Mouse (Mus musculus): ENCODE data around the gene Bicc1. TPM values are rescaled to one million over a fixed set of nuclear protein-coding genes. Genes with fewer than 3 reads are reported as not detected.

Bicc1 gene
- total RNA-seq, 2 experiments from 2014 or later = 4.2 to 5.6 TPM

DNA sequence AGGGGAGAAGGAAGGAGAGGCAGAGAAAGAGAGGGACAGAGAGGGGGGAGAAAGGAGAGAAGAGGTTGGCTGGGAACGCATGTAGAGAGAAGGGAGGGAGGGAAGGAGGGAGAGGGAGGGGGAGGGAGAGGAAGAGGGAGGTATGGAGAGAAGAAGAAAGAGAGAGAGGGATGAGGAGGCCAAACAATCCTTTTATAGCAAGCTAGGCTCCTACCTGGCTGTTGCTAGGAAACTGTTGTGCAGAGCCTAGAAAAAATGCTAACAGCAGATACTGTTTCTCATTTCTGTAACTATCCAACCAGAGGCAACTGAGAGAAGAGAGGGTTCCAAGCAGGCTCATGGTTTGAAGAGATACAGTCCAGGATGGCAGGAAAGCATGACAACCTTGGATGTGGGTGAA, 239.6 kb downstream of the Bicc1 start:
- no peak for DNase-seq (ENCODE audit: low spot score in 2 of 2)
- intact Hi-C loops (cut with DNase I) = no loop called here

DNA sequence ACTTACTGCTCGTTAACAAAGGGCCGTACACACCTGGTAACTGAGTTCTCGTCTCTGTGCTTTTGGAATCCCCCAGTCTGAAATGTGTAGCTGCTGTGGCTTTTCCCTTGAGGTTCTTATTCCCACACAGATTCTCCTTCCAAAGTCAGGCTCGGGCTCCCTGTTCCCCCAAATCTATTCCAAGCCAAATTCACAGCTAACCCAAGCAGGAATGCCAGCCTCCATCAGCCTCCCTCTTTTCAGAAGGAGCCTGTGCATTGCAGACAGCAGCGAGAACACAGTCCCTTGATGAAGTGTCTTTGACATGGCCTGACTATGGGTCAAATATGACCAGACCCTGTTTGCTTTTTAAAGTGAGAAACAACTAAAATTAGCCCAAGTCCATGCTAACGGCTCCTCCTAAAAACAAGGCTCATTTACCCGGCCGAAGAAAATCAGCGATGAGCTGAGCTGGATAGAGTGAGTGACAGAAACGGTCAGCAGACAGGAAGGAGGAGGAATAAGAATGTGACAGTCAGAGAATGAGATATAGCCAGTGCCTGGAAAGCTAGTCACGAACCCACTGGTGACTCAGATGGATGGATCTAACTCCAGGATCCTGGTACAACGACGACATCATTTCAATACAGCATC, 240.4 kb downstream of the Bicc1 start:
- intact Hi-C loops (cut with DNase I) = no loop called here
- DNase-seq (ENCODE audit: low spot score in 2 of 2) = peak; percentile 14 to 22

DNA sequence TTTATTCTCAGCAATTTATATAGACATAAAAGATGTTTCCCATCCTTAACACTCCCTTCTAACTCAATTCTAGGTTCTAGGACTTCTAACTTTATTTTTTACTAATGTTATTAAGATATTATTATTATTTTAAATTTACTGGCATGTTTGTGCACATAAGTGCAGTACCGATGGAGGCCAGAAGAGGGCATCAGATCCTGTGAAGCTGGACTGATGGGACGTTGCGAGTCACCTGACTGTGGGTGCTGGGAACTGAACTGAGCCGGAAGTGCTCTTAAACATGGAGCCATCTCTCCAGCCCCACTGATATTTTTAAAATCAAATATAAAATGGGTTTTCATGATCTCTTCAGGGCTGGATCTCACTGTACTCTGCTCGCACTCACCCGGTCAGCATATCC, 242.8 kb downstream of the Bicc1 start:
- no peak for DNase-seq (ENCODE audit: low spot score in 2 of 2)
- intact Hi-C loops (cut with DNase I) = no loop called here

DNA sequence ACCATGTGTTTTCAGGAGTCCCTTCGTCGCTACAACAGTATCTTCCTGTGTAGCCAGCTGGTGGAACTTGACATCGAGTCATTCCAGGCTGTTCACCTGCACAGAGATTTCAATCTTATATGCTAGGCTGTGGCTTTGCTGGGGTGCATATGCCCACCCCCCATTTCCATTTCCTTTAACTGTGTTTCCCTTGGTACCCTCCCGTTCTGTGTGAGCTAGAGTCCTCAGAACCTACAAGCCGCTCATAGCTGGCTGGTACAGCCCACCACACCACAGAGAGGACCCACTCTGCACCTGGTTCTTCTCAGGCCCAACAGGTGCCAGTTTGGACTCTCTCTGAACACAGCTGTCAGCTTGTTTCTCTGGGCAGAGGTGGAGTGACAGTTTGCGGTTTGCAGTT, 244.4 kb downstream of the Bicc1 start:
- DNase-seq (ENCODE audit: low spot score in 2 of 2) = no peak
- intact Hi-C loops (cut with DNase I) = no loop called here

DNA sequence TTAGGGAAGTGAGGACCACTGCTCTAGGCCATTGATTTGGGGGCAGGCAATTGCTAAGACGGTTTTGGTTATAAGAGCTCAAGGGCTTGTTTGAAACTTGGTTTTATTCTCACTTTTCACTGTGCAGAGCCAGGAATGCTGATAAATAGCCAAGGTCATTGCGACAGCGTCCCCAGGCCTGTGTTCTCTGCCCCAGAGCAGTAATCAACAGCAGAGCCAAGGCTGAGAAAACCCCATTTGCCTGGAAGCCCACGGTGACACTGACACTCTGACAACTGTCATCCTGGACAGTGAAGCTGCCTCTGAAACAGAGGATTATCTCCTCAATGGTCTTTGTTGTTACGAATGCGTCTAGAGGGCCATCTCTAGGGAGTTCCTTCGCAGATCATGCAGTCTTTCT, 255.6 kb downstream of the Bicc1 start:
- intact Hi-C loops (cut with DNase I) = no loop called here
- DNase-seq (ENCODE audit: low spot score in 2 of 2) = no peak

DNA sequence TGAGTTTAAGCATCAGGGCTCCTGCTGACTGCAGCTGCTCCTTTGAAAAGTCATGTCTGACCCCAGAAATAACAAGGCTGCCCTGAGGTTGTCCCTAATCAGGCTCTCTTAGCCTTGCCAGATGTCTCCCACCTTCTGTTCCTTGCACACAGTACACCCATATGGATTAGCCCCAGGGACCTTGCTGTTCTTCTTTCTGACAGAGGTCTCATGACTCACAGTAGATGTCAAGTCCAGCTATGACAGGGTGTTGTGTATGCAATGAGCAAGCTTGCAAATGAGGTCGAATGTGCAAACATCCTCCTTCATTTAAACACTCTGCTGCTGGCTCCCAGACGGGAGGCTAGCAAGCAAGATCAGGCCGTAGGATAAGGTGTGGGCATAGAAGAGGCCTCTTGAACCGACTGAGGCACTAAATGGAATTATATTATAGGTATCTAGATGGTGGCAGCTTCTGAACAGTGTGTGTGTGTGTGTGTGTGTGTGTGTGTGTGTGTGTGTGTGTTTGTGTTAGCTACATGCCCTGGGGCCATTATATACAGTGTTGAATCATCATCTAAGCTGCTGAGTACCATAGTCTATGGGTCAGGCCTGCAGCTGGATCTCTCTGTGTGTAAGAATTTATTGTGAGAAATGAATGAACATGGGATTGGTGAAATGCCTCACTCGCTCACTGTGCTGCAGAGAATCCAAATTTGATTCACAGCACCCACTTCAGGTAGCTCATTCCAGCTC, 256.6 kb downstream of the Bicc1 start:
- no peak for DNase-seq (ENCODE audit: low spot score in 2 of 2)
- intact Hi-C loops (cut with DNase I) = no loop called here

DNA sequence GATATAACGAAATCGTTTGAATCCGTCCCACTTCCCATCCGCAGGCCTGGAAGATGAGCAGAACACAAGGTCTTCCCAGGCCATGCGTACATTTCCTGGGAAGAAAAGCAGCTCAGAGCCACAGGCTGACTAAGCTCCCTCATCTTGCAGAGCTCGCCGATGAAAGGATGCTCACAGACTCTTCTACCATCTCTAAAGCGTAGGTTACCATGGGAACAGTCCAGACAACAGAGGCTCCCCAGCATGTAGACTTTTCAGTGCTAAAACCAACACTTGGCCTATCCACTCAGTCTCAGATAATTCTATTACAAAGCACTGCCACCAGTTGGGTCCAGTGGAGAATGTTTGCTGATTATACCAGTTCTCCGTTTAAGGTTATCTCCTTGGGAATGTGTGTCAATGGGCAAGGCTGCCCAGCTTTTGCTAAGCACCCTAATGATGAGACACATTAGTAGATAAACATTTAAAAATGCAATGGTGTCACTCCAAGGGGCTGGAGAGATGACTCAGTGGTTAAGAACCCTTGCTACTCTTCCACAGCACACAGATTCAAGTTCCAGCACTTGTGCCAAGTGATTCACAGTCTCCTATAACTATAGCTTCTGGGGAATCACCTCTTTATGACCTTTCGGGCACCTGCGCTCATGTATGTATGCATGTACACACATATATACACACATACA, 258.2 kb downstream of the Bicc1 start:
- intact Hi-C loops (cut with DNase I) = no loop called here
- peak; percentile 16 to 19 for DNase-seq (ENCODE audit: low spot score in 2 of 2)

DNA sequence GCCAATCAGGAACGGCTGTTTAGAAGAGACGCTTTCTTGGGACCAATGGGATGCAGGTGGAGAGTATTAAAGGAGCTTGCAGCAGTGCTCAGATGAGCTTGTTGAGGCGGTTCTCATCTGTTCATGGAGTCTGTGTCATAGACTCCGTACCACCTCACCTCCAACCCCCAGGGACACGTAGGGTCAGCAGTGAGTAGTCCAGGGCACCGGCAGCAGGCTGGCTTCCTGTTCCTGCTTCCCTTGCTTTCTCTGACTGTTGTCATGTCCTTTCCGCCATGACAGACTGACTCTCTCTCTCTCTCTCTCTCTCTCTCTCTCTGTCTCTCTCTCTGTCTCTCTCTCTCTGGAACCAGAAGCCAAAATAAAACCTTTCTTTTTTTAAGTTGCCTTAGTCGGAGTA, 263.6 kb downstream of the Bicc1 start:
- intact Hi-C loops (cut with DNase I) = no loop called here
- no peak for DNase-seq (ENCODE audit: low spot score in 2 of 2)

DNA sequence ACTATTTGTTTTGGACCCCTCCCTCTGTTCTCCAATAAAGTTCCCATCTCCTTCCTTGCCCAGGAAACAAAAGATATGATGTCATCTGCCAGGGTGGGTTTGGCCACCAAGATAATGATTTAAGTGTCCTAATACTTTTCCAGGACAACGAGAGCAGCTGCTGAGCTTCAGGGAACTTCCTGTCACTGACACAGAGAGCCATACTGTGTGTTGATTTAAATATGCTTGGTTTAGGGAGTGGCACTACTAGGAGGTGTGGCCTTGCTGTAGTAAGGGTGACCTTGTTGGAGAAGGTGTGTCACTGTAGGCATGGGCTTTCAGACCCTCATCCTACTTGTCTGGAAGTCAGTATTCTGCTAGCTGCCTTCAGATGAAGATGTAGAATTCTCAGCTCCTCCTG, 281.5 kb downstream of the Bicc1 start:
- no peak for DNase-seq (ENCODE audit: low spot score in 2 of 2)
- intact Hi-C loops (cut with DNase I) = no loop called here

DNA sequence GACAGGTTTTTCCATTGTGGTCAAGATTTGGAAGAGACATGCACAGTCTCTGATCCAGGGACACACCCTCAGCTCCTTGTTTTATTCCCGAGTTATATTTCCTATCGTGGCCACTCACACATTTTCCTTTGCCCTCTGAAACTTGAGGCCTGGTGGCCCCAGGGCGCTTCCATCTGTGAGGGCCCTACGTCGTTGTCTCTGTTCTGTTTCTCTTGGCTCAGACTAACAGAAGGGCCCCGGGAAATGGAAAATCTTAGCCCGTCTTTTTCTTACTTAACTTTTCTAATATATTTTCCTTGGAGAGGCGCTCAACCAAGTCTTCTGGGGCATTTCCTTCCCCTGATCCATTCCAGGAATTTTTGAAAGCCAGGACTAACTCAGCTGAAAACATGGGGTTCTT, 281.9 kb downstream of the Bicc1 start:
- DNase-seq (ENCODE audit: low spot score in 2 of 2) = no peak
- intact Hi-C loops (cut with DNase I) = no loop called here

DNA sequence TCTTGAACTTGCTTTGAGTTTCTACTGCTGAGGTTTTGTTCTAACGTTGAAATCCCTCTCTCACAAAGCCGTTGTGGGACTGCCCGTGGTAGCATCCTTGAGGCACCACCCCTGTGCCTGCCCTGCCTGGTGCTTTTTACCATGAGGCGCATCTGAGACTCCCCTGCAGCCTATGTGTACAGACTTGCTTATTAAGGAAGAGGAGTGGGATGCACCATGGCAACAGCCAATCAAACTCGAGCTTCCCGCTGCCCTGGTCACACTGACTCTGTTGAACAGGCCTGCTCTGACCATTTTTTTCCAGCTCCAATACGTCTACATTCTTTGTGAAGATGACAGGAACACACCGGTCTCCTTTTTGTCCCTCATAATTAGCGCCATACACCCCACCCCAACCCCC, 283.0 kb downstream of the Bicc1 start:
- intact Hi-C loops (cut with DNase I) = no loop called here

DNA sequence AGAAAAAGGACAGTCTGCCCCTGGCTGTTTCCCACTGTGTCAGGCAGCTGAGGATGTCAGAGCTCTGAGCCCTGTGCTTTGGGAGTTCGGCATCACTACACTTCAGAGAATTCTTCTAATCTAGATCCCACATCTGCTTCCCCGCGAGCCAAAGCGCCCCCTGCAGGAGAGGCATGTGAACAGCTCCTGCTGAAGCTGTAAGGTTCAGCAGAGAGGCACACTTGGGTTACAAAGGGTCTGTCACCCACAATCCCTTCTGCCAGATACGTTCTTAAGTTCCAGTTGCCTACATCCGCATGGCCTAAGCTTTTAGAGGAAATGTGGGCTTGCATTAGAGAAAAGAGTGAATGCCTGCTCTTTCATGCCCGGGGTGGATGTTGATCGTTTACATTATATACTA, 283.4 kb downstream of the Bicc1 start:
- DNase-seq (ENCODE audit: low spot score in 2 of 2) = no peak
- intact Hi-C loops (cut with DNase I) = no loop called here

More for the DNA sequence above, 283.0 kb downstream of the Bicc1 start:
- no peak for DNase-seq (ENCODE audit: low spot score in 2 of 2)

DNA sequence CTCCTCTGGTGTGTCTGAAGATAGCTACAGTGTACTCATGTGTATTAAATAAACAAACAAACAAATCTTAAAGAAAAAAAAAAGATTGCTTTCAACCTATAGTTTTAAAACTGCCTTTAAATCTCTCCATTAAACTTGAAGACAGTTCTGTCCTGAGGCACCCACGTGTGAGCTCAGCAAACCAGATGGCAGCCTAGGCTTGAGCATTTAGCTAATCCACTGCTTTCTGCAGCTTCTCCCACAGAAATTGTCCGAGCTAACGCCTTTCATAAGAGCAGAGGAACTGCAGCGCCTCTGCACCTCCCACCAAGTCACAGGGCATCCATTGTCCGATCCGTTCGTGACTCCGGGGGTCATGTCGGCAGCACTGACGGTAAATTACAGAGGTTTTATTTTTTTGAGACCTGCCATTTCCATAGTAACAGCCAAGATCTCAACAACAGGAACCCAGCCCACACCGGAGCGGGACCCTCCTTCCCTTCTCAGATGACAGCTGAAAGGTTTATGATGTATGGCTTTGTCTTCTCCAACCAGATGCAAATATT, 284.4 kb downstream of the Bicc1 start:
- no peak for DNase-seq (ENCODE audit: low spot score in 2 of 2)
- intact Hi-C loops (cut with DNase I) = no loop called here

Other genes with a start within 250 kb of the Bicc1 start
- 10 to 100 TPM; 31.4 to 32.9 TPM for gene Tfam, start 78.6 kb upstream of the Bicc1 start, total RNA-seq (2021)
- gene Ube2d1, start 125.6 kb upstream of the Bicc1 start, total RNA-seq (2021) = 10 to 100 TPM; 49.9 to 51.8 TPM
- gene Cisd1, start 185.3 kb upstream of the Bicc1 start, total RNA-seq (2021) = 100 to 1,000 TPM; 120 to 139 TPM
- 10 to 100 TPM; 29.7 to 30.3 TPM for gene Ipmk, start 188.1 kb upstream of the Bicc1 start, total RNA-seq (2021)